Mouse (Mus musculus): ENCODE data around the gene Map3k4. TPM values are rescaled to one million over a fixed set of nuclear protein-coding genes. Genes with fewer than 3 reads are reported as not detected.
"Not testable (repeated sequence)": the region's sequence is repeated elsewhere in the genome, so short reads cannot be mapped to it uniquely, and the experiment has no call there.

The Map3k4 gene
- polyA plus RNA-seq, 1 experiment from 2014 or later, result 35.8 TPM

DNA sequence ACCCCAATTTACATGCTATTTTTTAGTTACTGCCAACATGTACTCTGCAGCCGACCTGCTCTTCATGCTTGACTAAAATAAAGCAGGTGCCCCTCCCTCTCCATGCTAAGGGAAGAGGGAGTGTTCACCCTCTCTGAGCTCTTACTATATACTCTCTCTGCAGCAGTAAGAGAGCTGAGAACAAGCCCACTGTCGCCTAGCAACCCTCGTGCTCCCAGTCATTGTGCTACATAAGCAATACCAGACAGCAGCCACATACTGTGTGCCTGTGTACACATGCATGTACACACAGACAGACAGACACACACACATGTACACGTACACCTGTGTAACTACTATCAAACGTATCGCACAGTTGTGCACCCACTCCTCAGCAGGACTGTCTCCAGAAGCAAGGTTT, 88.4 kb downstream of the Map3k4 start:
- 78% methylated on average over 6 of the region's 6 CpGs for WGBS

DNA sequence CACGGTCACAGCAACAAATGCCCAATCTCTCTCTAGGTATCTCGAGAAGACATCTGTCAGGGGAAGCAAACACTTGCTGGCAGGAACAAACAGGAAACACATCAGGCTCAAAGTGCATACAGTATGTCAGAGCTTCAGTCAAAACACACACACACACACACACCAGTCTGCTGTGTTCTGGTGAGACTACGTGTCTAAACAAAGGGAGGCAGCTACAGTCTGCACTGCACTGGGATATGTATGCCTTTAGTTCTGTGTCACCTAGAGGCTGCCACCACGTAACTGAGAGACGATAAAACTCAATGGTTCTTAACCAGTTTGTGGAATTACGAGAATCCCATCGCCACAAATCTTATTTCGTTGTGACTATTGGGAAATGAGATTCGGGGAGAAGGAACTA, 88.8 kb downstream of the Map3k4 start:
- Histone ChIP-seq H3K36me3 (peaks cover 82% of the 10 kb centered on the region), H3K27me3 (no peaks in the 10 kb centered on the region), H3K4me3 (no peak overlapping the region), H3K4me1 (replicated peaks) (no peaks in the 10 kb centered on the region), H3K27ac (replicated peaks) (no peak overlapping the region), H3K9ac (no peak overlapping the region), H3K9me3 (no peaks in the 10 kb centered on the region), H3K4me2 (no peak overlapping the region)
- WGBS, result 92% methylated on average over 9 of the region's 9 CpGs
- no peak for ATAC-seq (ENCODE audit: low read depth)

More for the DNA sequence above, 88.4 kb downstream of the Map3k4 start:
- Histone ChIP-seq H3K4me1 (replicated peaks) (no peaks in the 10 kb centered on the region), H3K9me3 (no peaks in the 10 kb centered on the region), H3K4me3 (no peak overlapping the region), H3K27me3 (no peaks in the 10 kb centered on the region), H3K36me3 (peaks cover 86% of the 10 kb centered on the region), H3K27ac (replicated peaks) (no peak overlapping the region), H3K9ac (no peak overlapping the region), H3K4me2 (no peak overlapping the region)
- ATAC-seq (ENCODE audit: low read depth), result peak; percentile 54; the same call in 1 of the 2 replicates

DNA sequence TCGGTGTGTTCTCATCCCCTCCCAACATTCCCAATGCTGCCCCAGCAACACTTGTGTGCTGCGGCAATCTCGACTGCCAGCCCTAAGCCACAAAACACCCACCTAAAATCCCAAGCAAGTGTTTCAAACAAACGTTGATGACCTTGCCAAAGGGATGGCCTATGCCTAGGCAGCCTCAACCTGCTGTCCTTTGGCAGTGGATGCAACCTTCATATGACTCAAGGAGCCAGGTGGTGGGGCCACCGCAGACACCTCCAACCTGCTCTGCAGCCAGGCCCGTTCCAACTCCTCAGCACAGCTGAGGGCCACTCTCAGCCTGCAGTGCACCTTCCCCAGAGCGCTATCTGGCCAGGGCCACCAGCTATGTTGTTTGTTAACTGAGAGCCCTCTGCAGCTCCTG, 90.1 kb downstream of the Map3k4 start:
- no peaks in the 10 kb centered on the region for H3K9me3 ChIP-seq
- no peak overlapping the region for H3K27ac ChIP-seq (replicated peaks)
- no peak for ATAC-seq (ENCODE audit: low read depth)
- no peak overlapping the region for H3K4me3 ChIP-seq
- no peak overlapping the region for H3K9ac ChIP-seq
- H3K27me3 ChIP-seq, result no peaks in the 10 kb centered on the region
- H3K36me3 ChIP-seq, result peaks cover 75% of the 10 kb centered on the region
- H3K4me2 ChIP-seq, result no peak overlapping the region
- 92% methylated on average over 7 of the region's 7 CpGs for whole genome bisulfite sequencing
- no peaks in the 10 kb centered on the region for H3K4me1 ChIP-seq (replicated peaks)

DNA sequence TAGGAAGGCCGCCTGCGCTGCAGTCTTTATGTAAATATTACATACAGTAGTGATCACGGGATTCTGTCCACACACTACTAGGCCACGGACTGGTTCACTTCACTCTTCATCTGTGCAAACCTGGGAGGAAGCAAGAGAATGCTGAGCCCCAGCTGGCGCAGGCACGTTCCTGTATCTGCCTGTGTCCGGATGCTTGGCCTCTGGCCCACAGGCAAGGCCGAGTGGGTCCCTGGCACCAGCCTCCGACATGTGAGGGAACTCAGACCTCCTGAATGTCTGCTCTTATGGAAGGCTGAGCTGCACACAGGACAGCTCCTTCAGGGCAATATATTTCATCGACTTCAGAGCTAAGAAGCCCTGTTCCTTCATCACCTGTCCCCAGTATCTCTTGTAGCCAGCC, 90.6 kb downstream of the Map3k4 start:
- no peak for ATAC-seq (ENCODE audit: low read depth)
- Histone ChIP-seq H3K4me2 (no peak overlapping the region), H3K27me3 (no peaks in the 10 kb centered on the region), H3K27ac (replicated peaks) (no peak overlapping the region), H3K36me3 (peaks cover 71% of the 10 kb centered on the region), H3K4me1 (replicated peaks) (no peaks in the 10 kb centered on the region), H3K4me3 (no peak overlapping the region), H3K9ac (no peak overlapping the region), H3K9me3 (no peaks in the 10 kb centered on the region)
- 86% methylated on average over 10 of the region's 10 CpGs for WGBS

DNA sequence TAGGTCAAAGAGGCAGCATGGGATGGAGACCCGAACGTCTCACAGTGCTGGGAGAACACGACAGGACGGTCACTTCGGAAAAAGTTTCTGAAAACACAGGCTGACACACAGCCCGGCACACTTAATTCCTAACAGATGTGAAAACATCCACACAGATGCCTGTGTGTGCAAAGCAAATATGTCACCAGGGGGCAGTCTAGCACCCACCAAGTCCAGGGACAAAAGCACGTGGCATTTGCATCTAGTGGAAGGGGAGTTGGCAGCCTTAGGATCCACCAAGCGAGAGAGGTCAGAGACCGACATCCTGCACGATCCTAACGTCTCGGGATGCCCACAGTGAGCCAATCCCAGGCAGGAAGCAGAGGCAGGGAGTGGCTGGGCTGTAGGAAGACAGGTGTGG, 92.0 kb downstream of the Map3k4 start:
- H3K4me2 ChIP-seq, result no peak overlapping the region
- H3K9ac ChIP-seq, result no peak overlapping the region
- peaks cover 69% of the 10 kb centered on the region for H3K36me3 ChIP-seq
- H3K4me1 ChIP-seq (replicated peaks), result no peaks in the 10 kb centered on the region
- H3K9me3 ChIP-seq, result no peaks in the 10 kb centered on the region
- H3K4me3 ChIP-seq, result no peak overlapping the region
- no peaks in the 10 kb centered on the region for H3K27me3 ChIP-seq
- ATAC-seq (ENCODE audit: low read depth), result no peak
- 72% methylated on average over 12 of the region's 12 CpGs for WGBS
- H3K27ac ChIP-seq (replicated peaks), result no peak overlapping the region

DNA sequence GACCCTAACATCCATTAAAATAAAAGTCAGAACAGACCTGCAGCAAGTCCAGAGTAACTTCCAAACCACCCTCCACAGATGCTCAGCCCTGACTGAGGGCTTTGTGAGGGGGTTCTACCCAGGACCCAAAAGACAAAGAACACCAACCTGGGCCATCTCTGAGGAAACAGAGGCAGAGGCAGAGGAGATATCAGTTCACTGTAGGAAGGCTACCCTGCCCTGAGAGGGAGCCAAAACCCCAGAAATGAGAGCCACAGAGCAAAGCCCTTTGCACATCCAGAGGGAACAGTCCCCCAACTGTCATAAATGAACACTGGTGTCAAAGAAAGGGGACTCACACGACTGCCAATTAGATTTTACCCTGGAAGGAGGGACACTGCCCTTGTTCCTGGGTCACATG, 93.4 kb downstream of the Map3k4 start:
- H3K4me3 ChIP-seq, result no peak overlapping the region
- no peak overlapping the region for H3K4me2 ChIP-seq
- no peak overlapping the region for H3K27ac ChIP-seq (replicated peaks)
- no peak for ATAC-seq (ENCODE audit: low read depth)
- H3K9ac ChIP-seq, result no peak overlapping the region
- WGBS, result 24% methylated on average over 1 of the region's 1 CpGs
- H3K36me3 ChIP-seq, result peaks cover 70% of the 10 kb centered on the region
- H3K4me1 ChIP-seq (replicated peaks), result no peaks in the 10 kb centered on the region
- H3K27me3 ChIP-seq, result no peaks in the 10 kb centered on the region
- H3K9me3 ChIP-seq, result no peaks in the 10 kb centered on the region

DNA sequence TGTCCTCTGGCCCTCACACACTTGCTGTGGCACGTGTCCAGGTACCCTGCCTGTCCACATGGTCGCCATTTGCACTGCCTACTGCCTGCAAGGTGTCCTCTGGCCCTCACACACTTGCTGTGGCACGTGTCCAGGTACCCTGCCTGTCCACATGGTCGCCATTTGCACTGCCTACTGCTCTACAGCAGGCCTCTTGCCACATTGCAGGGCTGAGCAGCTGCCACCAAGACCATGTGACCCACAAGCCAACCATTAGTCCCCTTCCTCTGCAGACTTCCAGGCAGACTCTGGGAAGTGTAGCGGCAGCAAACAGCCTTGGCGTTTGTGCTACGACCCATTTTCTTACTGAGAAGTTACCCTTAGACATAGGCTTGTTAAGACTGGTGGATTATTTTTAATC, 94.0 kb downstream of the Map3k4 start:
- not testable (repeated sequence) for H3K27me3 ChIP-seq; H3K4me2 ChIP-seq; H3K4me3 ChIP-seq; H3K9ac ChIP-seq; H3K4me1 ChIP-seq (replicated peaks); H3K27ac ChIP-seq (replicated peaks); ATAC-seq (ENCODE audit: low read depth); H3K9me3 ChIP-seq
- WGBS, result 88% methylated on average over 6 of the region's 7 CpGs
- peaks cover 70% of the 10 kb centered on the region for H3K36me3 ChIP-seq

DNA sequence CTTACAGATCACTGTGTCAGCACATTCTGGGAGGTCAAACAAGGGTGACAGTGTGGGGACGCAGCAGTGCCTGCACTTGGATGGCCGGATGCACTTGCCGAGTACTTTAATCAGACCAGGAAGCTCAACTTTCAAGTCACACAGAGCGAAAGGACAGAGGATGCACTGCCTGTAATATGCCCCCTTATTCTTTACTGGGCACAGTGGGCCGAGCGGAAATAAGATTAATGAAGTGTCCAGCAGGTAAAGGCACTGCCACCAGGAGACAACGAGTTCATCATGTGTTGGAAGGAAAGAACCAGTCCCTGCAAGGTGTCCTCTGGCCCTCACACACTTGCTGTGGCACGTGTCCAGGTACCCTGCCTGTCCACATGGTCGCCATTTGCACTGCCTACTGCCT, 94.5 kb downstream of the Map3k4 start:
- no peak for ATAC-seq (ENCODE audit: low read depth)
- no peak overlapping the region for H3K4me2 ChIP-seq
- H3K27me3 ChIP-seq, result no peaks in the 10 kb centered on the region
- peaks cover 70% of the 10 kb centered on the region for H3K36me3 ChIP-seq
- no peak overlapping the region for H3K9ac ChIP-seq
- 82% methylated on average over 9 of the region's 9 CpGs for WGBS
- H3K9me3 ChIP-seq, result no peaks in the 10 kb centered on the region
- H3K4me1 ChIP-seq (replicated peaks), result no peaks in the 10 kb centered on the region
- no peak overlapping the region for H3K27ac ChIP-seq (replicated peaks)
- no peak overlapping the region for H3K4me3 ChIP-seq

DNA sequence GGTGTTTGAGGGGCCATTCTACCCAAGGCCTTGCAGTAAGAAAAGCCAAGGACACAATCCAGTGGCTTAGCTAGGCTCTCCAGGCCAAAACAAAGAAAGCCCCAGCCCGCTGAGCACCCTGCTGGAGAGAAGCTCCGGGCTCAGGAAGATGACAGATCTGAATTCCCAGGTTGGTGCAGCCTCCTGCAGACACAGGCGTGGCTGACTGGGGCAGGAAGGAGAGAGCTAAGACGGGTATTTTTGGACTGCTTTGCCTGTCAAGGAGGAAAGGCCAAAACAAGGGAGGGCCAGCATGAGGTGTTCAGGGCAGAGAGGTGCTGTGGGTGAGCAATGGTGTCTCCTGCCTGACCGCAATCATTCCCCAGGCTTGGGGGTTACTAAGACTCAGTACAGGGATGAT, 94.9 kb downstream of the Map3k4 start:
- Histone ChIP-seq H3K27me3 (no peaks in the 10 kb centered on the region), H3K9me3 (no peaks in the 10 kb centered on the region), H3K36me3 (peaks cover 70% of the 10 kb centered on the region), H3K4me1 (replicated peaks) (no peaks in the 10 kb centered on the region), H3K27ac (replicated peaks) (no peak overlapping the region), H3K4me2 (no peak overlapping the region), H3K4me3 (no peak overlapping the region), H3K9ac (no peak overlapping the region)
- 59% methylated on average over 5 of the region's 5 CpGs for WGBS
- no peak for ATAC-seq (ENCODE audit: low read depth)

DNA sequence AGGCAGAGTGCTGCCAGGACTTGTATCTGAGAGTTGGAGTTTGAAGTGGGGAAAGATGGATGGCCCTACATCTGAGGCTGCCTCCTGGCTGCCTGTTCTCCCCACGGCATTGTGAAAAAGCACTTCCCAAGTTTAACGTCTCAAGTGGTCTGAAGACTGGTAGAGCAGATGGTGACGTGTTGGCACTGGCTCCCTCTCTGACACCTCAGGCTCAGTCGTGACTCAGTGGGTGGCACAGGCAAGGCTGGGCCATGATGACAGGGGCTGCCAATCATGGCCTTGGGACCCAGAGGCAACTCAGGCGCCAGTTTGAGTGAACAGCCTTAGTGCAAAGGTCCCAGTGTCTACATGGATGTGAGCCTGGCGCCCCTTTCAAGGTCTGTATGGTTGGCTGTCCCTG, 96.7 kb downstream of the Map3k4 start:
- Histone ChIP-seq H3K27me3 (no peaks in the 10 kb centered on the region), H3K9ac (no peak overlapping the region), H3K4me3 (no peak overlapping the region), H3K36me3 (peaks cover 70% of the 10 kb centered on the region), H3K27ac (replicated peaks) (no peak overlapping the region), H3K4me1 (replicated peaks) (no peaks in the 10 kb centered on the region), H3K9me3 (no peaks in the 10 kb centered on the region), H3K4me2 (no peak overlapping the region)
- WGBS, result 62% methylated on average over 6 of the region's 6 CpGs
- ATAC-seq (ENCODE audit: low read depth), result no peak

DNA sequence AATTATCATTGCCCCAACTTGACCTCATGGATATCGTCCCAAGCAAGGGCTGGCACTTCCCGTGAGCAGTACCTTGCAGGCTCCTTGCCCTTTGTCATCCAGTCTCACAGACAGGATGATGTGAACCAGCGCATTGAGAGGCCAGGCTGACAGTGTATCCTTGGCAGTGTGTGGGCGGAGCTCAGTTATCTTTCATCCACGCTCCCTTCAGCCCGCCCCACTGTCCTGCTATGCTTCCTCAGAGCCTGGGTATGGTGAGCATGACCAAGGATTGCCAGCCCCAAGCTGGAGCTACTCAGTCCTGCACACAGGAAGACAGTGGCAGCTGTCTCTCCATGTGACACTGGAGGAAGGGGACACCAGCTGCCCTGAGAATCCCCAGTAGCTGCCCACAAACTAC, 102.4 kb downstream of the Map3k4 start:
- no peaks in the 10 kb centered on the region for H3K27me3 ChIP-seq
- no peak overlapping the region for H3K9ac ChIP-seq
- H3K36me3 ChIP-seq, result peaks cover 90% of the 10 kb centered on the region
- H3K9me3 ChIP-seq, result no peaks in the 10 kb centered on the region
- no peak overlapping the region for H3K4me3 ChIP-seq
- H3K4me1 ChIP-seq (replicated peaks), result no peaks in the 10 kb centered on the region
- no peak overlapping the region for H3K4me2 ChIP-seq
- no peak for ATAC-seq (ENCODE audit: low read depth)
- no peak overlapping the region for H3K27ac ChIP-seq (replicated peaks)
- 86% methylated on average over 6 of the region's 6 CpGs for WGBS

DNA sequence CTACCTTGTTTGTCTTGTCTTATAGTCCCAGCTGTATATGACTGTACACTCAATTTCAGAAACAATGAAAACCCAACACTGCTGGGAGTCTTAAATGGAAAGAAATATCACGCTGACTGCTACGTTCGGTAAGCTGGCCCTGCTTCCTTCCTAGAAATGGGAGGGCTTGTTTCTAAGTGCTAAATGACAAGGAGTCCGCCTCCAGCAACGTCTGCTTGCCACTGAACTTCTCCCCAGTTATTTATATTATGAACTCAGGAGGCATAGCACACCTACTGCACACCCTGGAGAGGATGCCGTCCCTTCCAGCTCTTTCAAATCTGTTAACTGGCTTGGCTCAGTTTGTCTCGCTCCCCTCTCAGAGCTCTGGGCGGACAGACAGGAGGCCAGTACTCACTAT, 105.2 kb downstream of the Map3k4 start:
- Histone ChIP-seq H3K4me3 (no peak overlapping the region), H3K4me1 (replicated peaks) (peaks cover 2% of the 10 kb centered on the region; the same call in 1 of the 2 replicates), H3K36me3 (peaks cover 63% of the 10 kb centered on the region), H3K9ac (no peak overlapping the region), H3K27ac (replicated peaks) (no peak overlapping the region), H3K4me2 (no peak overlapping the region), H3K27me3 (no peaks in the 10 kb centered on the region), H3K9me3 (no peaks in the 10 kb centered on the region)
- ATAC-seq (ENCODE audit: low read depth), result no peak
- 91% methylated on average over 8 of the region's 8 CpGs for WGBS

DNA sequence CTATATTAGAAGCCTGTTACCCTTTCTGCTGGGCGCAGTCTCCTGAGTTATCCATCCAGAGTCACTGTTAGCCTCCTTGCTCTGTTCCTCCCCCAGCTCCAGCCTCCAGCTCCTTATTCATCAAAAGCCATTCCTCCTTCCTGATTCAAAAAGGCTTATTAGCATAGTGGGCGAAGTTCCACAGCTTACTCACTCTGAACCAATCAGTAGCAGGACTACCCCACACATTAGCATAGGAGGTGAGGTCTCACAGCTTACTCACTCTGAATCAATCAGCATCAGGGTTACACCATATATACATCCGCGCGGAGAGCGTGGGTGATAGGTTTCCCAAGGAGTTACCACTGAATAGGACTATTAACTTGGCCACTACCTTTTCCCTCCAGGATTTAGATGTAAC, 106.3 kb downstream of the Map3k4 start:
- Histone ChIP-seq H3K27ac (replicated peaks) (no peak overlapping the region), H3K4me3 (no peak overlapping the region), H3K4me2 (no peak overlapping the region), H3K27me3 (no peaks in the 10 kb centered on the region), H3K4me1 (replicated peaks) (peaks cover 13% of the 10 kb centered on the region), H3K36me3 (peaks cover 52% of the 10 kb centered on the region), H3K9ac (no peak overlapping the region), H3K9me3 (no peaks in the 10 kb centered on the region)
- 86% methylated on average over 6 of the region's 6 CpGs for WGBS
- ATAC-seq (ENCODE audit: low read depth), result 0 out of 2 replicates have a peak, but pooled peaks have one; percentile 32

All from neural tube, embryonic 13.5 days (tissue).